Mouse (Mus musculus) layer of hippocampus, adult 8-10 months (tissue): Measurements from ENCODE around the gene Tmem117. TPM values are rescaled to one million over a fixed set of nuclear protein-coding genes. Genes with fewer than 3 reads are reported as not detected.

Experiments
- DNase-seq, 2 experiments: peaks; one replicate each; pipeline ENCODE4 v3.0.0; 2022; ENCODE audit warnings: low spot score in 2 of 2
- total RNA-seq, 4 experiments: library from RNA; stranded (reverse); gene quantifications; 2 replicates each; pipeline ENCODE4 v1.2.4; 2022

Tmem117 gene
- total RNA-seq, 4 experiments from 2014 or later = 7.0 to 9.8 (median 7.7) TPM

GRCm38 (mm10) chr15:94893201-94893600 lies 264.2 kb downstream of the Tmem117 start:
- DNase-seq = no peak

DNA sequence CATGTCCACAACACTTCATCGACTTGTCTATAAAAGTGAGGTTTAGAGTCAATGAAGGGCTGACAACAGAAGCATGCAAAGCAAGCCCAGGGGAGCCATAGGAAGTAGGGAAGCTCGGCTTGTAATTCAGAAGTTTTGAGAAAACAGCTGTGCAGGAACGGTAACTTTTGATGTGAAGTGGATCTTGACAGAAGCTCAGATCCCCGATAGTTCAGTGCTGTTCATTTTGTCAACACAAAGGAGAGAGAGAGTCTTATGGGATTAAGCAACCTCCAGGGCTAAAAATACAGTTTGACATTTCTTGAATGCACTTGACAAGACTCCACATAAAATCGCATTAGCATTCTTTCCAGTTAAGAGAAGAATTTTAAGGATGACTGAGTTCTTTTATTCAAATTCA lies 265.1 kb downstream of the Tmem117 start:
- no peak for DNase-seq

DNA sequence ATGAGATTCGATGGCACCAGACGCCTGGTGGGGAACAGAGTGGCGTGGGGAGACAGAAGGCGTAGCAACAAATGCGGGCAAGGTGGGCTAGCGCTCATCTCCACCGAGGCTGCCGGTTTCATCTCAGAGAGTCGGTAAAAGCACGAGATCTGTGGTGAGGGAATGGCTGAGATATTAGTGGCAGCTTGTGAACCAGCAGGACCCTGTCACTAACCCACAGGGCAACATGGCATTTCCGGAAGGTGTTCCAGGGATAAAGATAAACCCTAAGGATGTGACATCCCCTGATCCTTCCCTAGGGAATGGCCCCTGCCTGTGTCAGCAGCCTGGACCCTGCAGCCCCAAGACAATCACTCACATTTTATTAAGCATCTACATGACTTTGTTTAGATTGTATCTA lies 266.6 kb downstream of the Tmem117 start:
- DNase-seq = no peak

DNA sequence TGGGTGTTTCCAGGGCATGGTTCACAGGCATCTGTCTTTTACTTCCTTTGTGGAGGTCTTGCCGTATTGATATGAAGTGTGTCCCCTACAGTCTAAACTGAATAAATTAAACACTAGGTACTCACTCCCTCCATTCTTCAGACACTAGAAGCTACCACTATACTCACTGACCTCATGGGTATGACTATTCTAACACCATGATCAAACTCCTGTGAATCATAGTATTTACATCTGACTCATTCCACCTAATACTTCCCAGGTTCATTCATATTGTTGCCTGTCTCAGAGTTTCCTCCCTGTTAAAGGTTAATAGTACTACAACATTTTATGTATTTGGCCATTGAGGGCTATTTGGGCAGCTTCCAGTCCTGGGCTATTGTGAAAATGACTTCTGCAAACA lies 274.2 kb downstream of the Tmem117 start:
- no peak for DNase-seq

- no peak for DNase-seq
Observed at GRCm38 (mm10) chr15:94904672-94905407, 275.8 kb downstream of the Tmem117 start.

GRCm38 (mm10) chr15:94921672-94922071 lies 292.6 kb downstream of the Tmem117 start:
- no peak for DNase-seq

- no peak for DNase-seq
Observed at GRCm38 (mm10) chr15:94927986-94928385, 299.0 kb downstream of the Tmem117 start.

DNA sequence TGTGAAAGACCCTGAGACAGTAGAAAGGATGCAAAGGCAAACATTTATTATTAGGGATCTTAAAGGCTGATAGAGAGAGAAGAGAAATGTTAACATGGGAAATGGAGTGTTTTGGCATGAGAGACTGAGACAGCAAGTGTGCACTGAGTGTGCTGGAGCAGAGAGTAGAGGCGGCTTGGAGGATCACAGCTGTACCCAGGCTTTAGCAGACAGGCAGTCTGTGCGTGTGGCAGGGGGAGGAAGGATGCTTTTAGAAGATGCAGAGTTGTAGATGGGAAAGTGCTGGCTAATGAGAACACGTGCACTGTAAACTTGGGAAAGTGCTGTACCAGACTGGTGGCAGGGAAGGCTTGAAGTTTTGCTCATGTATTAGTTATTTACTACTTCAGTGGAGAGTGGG lies 301.7 kb downstream of the Tmem117 start:
- peak; percentile 9 to 13 for DNase-seq

GRCm38 (mm10) chr15:94933044-94933443 lies 304.0 kb downstream of the Tmem117 start:
- no peak for DNase-seq

DNA sequence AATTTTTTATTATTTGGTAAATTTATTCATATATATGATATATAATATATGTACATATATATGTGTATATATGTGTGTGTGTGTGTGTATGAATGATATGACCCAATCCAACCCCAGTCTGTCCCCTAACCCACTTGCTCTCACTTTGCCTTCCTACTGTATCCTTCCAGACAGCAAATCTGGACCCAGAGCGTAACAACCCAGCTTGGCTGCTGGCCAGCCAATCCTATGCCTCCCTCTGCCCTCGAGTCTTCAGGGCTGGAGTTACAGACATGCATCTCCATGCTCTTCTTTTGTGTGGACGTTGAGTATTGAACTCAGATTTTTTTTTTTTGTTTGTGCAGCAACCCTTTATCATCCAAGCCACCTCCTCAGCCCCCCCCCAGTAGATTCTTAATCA lies 304.4 kb downstream of the Tmem117 start:
- no peak for DNase-seq

DNA sequence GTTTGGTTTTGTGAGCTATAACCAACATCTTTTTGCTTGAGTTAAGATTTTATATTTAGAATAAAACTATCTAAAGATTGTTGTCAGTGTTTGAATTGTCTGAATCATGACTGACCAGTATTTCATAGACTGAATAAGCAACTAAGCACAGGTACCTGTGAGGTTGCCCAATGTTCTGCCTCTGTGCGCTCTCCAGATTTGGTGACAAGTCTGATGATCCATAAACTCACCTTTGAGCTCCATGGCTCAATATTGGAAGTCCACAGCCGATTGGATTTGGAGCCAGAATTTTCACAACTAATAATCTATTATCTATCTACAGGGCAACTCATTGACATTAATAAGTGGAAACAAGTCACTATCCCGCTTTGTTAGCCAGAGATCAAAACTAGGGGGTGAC lies 312.9 kb downstream of the Tmem117 start:
- DNase-seq = no peak

DNA sequence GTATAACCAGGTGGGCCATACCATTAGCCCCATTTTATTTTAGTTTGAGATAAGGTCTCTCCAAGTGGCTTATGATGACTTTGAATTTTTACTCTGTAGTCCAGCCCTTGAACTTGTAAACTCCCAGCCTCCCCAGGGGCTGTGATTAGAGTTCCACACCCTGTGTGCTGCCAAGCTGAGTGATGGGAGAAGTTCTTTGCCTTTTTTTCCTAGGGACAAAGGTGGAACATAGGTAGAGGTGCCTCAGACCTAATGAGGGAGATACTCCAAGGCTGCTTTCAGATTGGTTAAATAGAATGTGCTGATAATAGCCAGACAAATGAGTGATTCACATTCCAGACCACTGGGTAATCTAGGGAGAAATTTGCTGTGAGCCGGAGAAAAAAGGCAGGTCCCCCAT lies 313.4 kb downstream of the Tmem117 start:
- no peak for DNase-seq

GRCm38 (mm10) chr15:94943891-94944290 lies 314.9 kb downstream of the Tmem117 start:
- no peak for DNase-seq

GRCm38 (mm10) chr15:94951382-94952048 lies 322.5 kb downstream of the Tmem117 start:
- DNase-seq = no peak

GRCm38 (mm10) chr15:94956697-94957096 lies 327.7 kb downstream of the Tmem117 start:
- peak; percentile 26 to 32 for DNase-seq

GRCm38 (mm10) chr15:94957202-94957601 lies 328.2 kb downstream of the Tmem117 start:
- DNase-seq = no peak

- no peak for DNase-seq
Observed at GRCm38 (mm10) chr15:94967004-94967403, 338.0 kb downstream of the Tmem117 start.

DNA sequence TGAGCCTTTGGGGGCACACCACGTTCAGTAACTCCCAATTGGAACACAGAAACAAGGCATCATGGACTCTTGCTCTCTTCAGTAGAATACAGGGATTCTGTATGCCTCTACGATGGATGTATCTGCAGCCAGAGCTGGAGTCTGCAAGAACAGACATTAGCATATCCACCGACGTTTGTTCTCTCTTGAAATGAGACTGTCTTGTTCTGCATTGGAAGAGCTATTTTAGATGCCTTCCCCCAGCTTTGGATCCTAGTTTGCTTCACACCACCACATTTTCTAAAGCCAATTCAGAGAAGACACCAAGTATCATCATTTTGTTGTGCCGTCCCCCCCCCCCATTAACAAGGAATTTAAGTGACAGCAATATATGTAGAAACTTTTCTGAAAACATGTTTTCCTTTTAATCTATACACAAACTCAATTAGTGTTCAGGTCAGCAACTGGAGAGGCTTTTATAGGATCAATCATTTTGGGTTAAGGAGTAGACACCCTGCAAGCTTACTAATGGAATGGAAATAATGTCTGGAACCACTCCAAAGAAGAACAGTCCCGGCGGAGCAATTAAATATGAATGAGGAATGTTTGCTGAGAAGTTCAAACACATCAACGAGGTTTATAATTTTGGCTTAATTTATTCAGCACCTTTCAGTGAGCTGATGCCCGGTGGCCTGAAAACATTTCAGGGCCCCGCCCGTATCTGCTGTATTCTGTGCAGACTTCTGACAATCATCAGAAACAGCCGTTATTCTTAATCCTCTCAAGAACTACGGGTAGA lies 339.6 kb downstream of the Tmem117 start:
- DNase-seq = no peak

- peak in 1 of 2 experiments; percentile 29 for DNase-seq
Observed at GRCm38 (mm10) chr15:94981798-94982197, 352.8 kb downstream of the Tmem117 start.

DNA sequence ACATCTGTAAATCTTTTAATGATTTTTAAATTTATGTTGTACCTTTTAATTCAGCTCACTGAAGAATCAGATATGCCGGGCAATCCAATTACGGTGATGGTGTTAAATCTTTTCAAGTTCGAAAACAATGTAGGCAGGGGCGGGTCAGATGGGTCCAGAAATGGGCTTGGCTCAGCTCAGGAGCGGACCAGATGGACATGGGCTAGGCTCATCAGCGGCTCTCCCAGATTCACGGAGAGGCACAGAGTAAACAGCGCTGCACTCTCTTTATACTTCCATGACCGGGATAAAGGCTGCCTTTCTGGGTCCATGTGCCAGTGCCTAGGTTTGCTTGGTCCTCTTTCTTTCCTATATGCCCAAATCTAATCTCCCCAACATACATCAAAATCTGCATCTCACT lies 366.3 kb downstream of the Tmem117 start:
- DNase-seq = no peak

DNA sequence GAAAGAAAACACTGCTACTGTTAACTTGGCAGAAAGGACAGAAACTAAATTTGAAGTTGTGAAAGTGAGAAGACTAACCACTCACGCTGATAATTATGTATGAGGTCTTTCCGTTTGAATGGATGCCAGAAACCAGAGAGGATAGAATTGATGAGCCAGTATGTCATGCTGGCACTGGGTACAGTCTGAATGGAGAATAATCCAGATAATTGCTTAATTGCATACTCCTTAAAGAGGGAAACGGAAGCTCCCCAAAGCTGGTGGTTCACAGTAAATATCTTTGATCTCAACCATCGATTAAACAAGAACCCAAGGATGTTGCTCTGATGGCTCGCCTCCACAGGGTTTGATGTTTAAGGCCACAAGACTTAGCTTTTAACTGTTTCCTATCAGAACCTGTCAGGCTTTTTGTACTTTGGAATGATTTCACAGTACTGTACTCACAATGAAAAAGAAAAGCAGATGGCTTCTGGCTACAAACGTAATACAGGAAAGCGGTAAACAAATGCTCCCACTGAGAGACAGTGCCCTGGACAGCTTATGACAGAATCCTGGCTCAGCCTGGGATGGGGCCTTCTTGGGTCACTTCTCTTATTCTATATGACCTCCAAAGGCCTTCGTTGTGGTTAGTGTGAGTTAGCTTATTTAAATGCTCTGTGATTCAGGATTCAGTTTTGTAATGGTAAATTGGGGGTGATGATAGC lies 376.2 kb downstream of the Tmem117 start:
- peak in 1 of 2 experiments; percentile 14 for DNase-seq

GRCm38 (mm10) chr15:95022251-95022650 lies 393.2 kb downstream of the Tmem117 start:
- DNase-seq = no peak
